Mouse (Mus musculus): ENCODE measurements around the gene Ube2d1. TPM values are rescaled to one million over a fixed set of nuclear protein-coding genes. Genes with fewer than 3 reads are reported as not detected.

Gene Ube2d1
- polyA plus RNA-seq, 1 experiment from 2014 or later: 153 TPM

DNA sequence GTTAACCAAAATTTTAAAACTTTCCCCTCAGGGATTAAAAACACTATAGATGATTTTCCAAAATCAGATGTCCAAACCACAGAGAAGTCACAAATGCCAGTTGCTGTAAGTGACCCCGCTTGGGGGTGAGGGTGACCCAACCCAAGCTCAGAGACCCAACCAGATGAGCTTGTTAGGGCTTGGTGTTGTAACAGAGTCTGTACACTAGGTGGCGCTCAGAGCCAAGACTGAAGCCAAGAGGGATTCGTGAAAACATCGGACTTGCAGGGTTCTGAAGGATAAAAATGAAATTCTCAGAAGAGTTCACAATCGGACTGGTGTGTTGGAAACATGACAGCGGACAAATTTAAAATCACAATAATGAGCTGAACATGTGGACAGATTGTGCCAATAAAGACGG is 41.7 kb upstream of the Ube2d1 start:
- no peak overlapping the region for H3K27ac ChIP-seq (ENCODE audit: low read depth, low read length)
- no peaks in the 10 kb centered on the region for H3K4me1 ChIP-seq (ENCODE audit: control insufficient read depth, insufficient read depth, low read depth, low read length)
- peak; percentile 48; the same call in 1 of the 2 replicates for ATAC-seq
- no peaks in the 10 kb centered on the region for H3K27me3 ChIP-seq (replicated peaks; ENCODE audit: control insufficient read depth, insufficient read depth, low read length)
- no peak overlapping the region for H3K4me2 ChIP-seq (ENCODE audit: low read length)
- no peak overlapping the region for H3K9ac ChIP-seq (ENCODE audit: low read depth, low read length)
- no peaks in the 10 kb centered on the region for H3K9me3 ChIP-seq (ENCODE audit: control insufficient read depth, low read length)
- WGBS: 13% methylated on average over 7 of the region's 7 CpGs
- H3K36me3 ChIP-seq (ENCODE audit: control insufficient read depth, insufficient read depth, low read length): peaks cover 5% of the 10 kb centered on the region; the same call in 1 of the 2 replicates
- H3K4me3 ChIP-seq (ENCODE audit: low read length): no peak overlapping the region

DNA sequence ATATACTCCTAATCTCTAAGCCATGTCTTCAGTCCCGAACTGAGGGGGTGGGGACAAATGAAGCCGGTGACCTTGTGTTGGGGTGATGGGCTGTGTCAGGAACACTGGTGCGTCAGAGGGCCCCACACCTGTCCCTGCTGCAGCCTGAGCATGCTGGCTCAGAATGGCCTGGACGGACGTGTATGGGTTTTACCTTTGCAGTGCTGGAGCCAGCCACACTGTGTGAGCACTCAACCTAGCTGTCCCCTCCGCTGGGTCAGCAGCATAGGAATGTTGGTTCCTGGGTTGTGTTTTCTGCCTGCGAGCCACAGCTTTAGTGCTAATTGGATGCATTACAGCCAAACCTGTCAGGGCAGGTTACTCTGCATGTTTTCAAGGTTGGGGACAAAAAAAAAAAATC is 41.1 kb upstream of the Ube2d1 start:
- Histone ChIP-seq H3K27ac (ENCODE audit: low read depth, low read length) (no peak overlapping the region), H3K36me3 (ENCODE audit: control insufficient read depth, insufficient read depth, low read length) (peaks cover 5% of the 10 kb centered on the region; the same call in 1 of the 2 replicates), H3K4me3 (ENCODE audit: low read length) (no peak overlapping the region), H3K9ac (ENCODE audit: low read depth, low read length) (no peak overlapping the region), H3K9me3 (ENCODE audit: control insufficient read depth, low read length) (no peaks in the 10 kb centered on the region), H3K4me2 (ENCODE audit: low read length) (no peak overlapping the region), H3K4me1 (ENCODE audit: control insufficient read depth, insufficient read depth, low read depth, low read length) (no peaks in the 10 kb centered on the region), H3K27me3 (replicated peaks; ENCODE audit: control insufficient read depth, insufficient read depth, low read length) (no peaks in the 10 kb centered on the region)
- no peak for ATAC-seq
- 83% methylated on average over 7 of the region's 7 CpGs for WGBS

GRCm38 (mm10) chr10:71323669-71324068 is 38.6 kb upstream of the Ube2d1 start:
- Histone ChIP-seq H3K36me3 (ENCODE audit: control insufficient read depth, insufficient read depth, low read length) (no peaks in the 10 kb centered on the region), H3K27ac (ENCODE audit: low read depth, low read length) (no peak overlapping the region), H3K9me3 (ENCODE audit: control insufficient read depth, low read length) (no peaks in the 10 kb centered on the region), H3K4me3 (ENCODE audit: low read length) (no peak overlapping the region), H3K27me3 (replicated peaks; ENCODE audit: control insufficient read depth, insufficient read depth, low read length) (no peaks in the 10 kb centered on the region), H3K4me2 (ENCODE audit: low read length) (no peak overlapping the region), H3K4me1 (ENCODE audit: control insufficient read depth, insufficient read depth, low read depth, low read length) (no peaks in the 10 kb centered on the region), H3K9ac (ENCODE audit: low read depth, low read length) (no peak overlapping the region)
- WGBS: 89% methylated on average over 8 of the region's 8 CpGs
- no peak for ATAC-seq

DNA sequence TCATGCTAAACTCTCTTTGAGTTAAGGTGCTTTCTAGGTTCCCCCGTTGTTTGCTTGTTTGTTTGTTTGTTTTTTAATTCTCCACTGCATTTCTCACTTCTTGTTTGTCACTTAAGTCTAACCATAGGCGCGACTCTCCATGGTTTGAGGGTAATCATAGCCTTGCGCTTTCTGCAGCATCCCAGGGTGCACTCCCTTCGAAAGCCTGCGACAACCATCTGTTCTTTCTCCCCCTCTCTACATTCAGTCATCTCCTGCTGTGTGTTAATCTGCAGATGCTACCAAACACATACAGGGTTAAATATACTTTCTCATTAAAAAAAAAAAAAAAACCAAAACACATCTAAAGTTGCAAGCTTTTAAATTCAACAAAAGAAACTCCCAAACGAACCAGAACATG is 31.4 kb upstream of the Ube2d1 start:
- no peaks in the 10 kb centered on the region for H3K27me3 ChIP-seq (replicated peaks; ENCODE audit: control insufficient read depth, insufficient read depth, low read length)
- no peak overlapping the region for H3K4me2 ChIP-seq (ENCODE audit: low read length)
- ATAC-seq: no peak
- no peaks in the 10 kb centered on the region for H3K9me3 ChIP-seq (ENCODE audit: control insufficient read depth, low read length)
- H3K4me1 ChIP-seq (ENCODE audit: control insufficient read depth, insufficient read depth, low read depth, low read length): no peaks in the 10 kb centered on the region
- no peak overlapping the region for H3K27ac ChIP-seq (ENCODE audit: low read depth, low read length)
- no peaks in the 10 kb centered on the region for H3K36me3 ChIP-seq (ENCODE audit: control insufficient read depth, insufficient read depth, low read length)
- no peak overlapping the region for H3K9ac ChIP-seq (ENCODE audit: low read depth, low read length)
- H3K4me3 ChIP-seq (ENCODE audit: low read length): no peak overlapping the region
- WGBS: 61% methylated on average over 7 of the region's 7 CpGs

- Histone ChIP-seq H3K4me2 (ENCODE audit: low read length) (no peak overlapping the region), H3K36me3 (ENCODE audit: control insufficient read depth, insufficient read depth, low read length) (no peaks in the 10 kb centered on the region), H3K4me3 (ENCODE audit: low read length) (no peak overlapping the region), H3K27ac (ENCODE audit: low read depth, low read length) (no peak overlapping the region), H3K9ac (ENCODE audit: low read depth, low read length) (no peak overlapping the region), H3K4me1 (ENCODE audit: control insufficient read depth, insufficient read depth, low read depth, low read length) (no peaks in the 10 kb centered on the region), H3K27me3 (replicated peaks; ENCODE audit: control insufficient read depth, insufficient read depth, low read length) (no peaks in the 10 kb centered on the region), H3K9me3 (ENCODE audit: control insufficient read depth, low read length) (no peaks in the 10 kb centered on the region)
- 71% methylated on average over 11 of the region's 11 CpGs for WGBS
- no peak; the same call in 1 of the 2 replicates for ATAC-seq
Observed at GRCm38 (mm10) chr10:71316056-71316455, 31.0 kb upstream of the Ube2d1 start.

GRCm38 (mm10) chr10:71314596-71314995 is 29.5 kb upstream of the Ube2d1 start:
- Histone ChIP-seq H3K9me3 (ENCODE audit: control insufficient read depth, low read length) (no peaks in the 10 kb centered on the region), H3K9ac (ENCODE audit: low read depth, low read length) (no peak overlapping the region), H3K4me3 (ENCODE audit: low read length) (no peak overlapping the region), H3K36me3 (ENCODE audit: control insufficient read depth, insufficient read depth, low read length) (no peaks in the 10 kb centered on the region), H3K27me3 (replicated peaks; ENCODE audit: control insufficient read depth, insufficient read depth, low read length) (no peaks in the 10 kb centered on the region), H3K4me1 (ENCODE audit: control insufficient read depth, insufficient read depth, low read depth, low read length) (no peaks in the 10 kb centered on the region), H3K27ac (ENCODE audit: low read depth, low read length) (no peak overlapping the region), H3K4me2 (ENCODE audit: low read length) (no peak overlapping the region)
- 82% methylated on average over 3 of the region's 3 CpGs for WGBS
- ATAC-seq: no peak

GRCm38 (mm10) chr10:71310288-71310687 is 25.2 kb upstream of the Ube2d1 start:
- no peak overlapping the region for H3K27ac ChIP-seq (ENCODE audit: low read depth, low read length)
- ATAC-seq: no peak
- H3K27me3 ChIP-seq (replicated peaks; ENCODE audit: control insufficient read depth, insufficient read depth, low read length): no peaks in the 10 kb centered on the region
- H3K4me1 ChIP-seq (ENCODE audit: control insufficient read depth, insufficient read depth, low read depth, low read length): no peaks in the 10 kb centered on the region
- no peak overlapping the region for H3K4me3 ChIP-seq (ENCODE audit: low read length)
- no peak overlapping the region for H3K9ac ChIP-seq (ENCODE audit: low read depth, low read length)
- H3K36me3 ChIP-seq (ENCODE audit: control insufficient read depth, insufficient read depth, low read length): no peaks in the 10 kb centered on the region
- no peaks in the 10 kb centered on the region for H3K9me3 ChIP-seq (ENCODE audit: control insufficient read depth, low read length)
- no peak overlapping the region for H3K4me2 ChIP-seq (ENCODE audit: low read length)
- 53% methylated on average over 3 of the region's 3 CpGs for WGBS

- ATAC-seq: no peak
- WGBS: 85% methylated on average over 5 of the region's 5 CpGs
- Histone ChIP-seq H3K27me3 (replicated peaks; ENCODE audit: control insufficient read depth, insufficient read depth, low read length) (no peaks in the 10 kb centered on the region), H3K27ac (ENCODE audit: low read depth, low read length) (no peak overlapping the region), H3K36me3 (ENCODE audit: control insufficient read depth, insufficient read depth, low read length) (no peaks in the 10 kb centered on the region), H3K4me1 (ENCODE audit: control insufficient read depth, insufficient read depth, low read depth, low read length) (no peaks in the 10 kb centered on the region), H3K4me2 (ENCODE audit: low read length) (no peak overlapping the region), H3K9ac (ENCODE audit: low read depth, low read length) (no peak overlapping the region), H3K9me3 (ENCODE audit: control insufficient read depth, low read length) (no peaks in the 10 kb centered on the region), H3K4me3 (ENCODE audit: low read length) (no peak overlapping the region)
Observed at GRCm38 (mm10) chr10:71308199-71308598, 23.1 kb upstream of the Ube2d1 start.

GRCm38 (mm10) chr10:71306759-71307158 is 21.7 kb upstream of the Ube2d1 start:
- Histone ChIP-seq H3K9me3 (ENCODE audit: control insufficient read depth, low read length) (no peaks in the 10 kb centered on the region), H3K4me2 (ENCODE audit: low read length) (no peak overlapping the region; the same call in 1 of the 2 replicates), H3K36me3 (ENCODE audit: control insufficient read depth, insufficient read depth, low read length) (no peaks in the 10 kb centered on the region), H3K4me3 (ENCODE audit: low read length) (no peak overlapping the region), H3K9ac (ENCODE audit: low read depth, low read length) (no peak overlapping the region), H3K27ac (ENCODE audit: low read depth, low read length) (no peak overlapping the region), H3K4me1 (ENCODE audit: control insufficient read depth, insufficient read depth, low read depth, low read length) (no peaks in the 10 kb centered on the region), H3K27me3 (replicated peaks; ENCODE audit: control insufficient read depth, insufficient read depth, low read length) (no peaks in the 10 kb centered on the region)
- ATAC-seq: no peak
- WGBS: 78% methylated on average over 6 of the region's 6 CpGs

DNA sequence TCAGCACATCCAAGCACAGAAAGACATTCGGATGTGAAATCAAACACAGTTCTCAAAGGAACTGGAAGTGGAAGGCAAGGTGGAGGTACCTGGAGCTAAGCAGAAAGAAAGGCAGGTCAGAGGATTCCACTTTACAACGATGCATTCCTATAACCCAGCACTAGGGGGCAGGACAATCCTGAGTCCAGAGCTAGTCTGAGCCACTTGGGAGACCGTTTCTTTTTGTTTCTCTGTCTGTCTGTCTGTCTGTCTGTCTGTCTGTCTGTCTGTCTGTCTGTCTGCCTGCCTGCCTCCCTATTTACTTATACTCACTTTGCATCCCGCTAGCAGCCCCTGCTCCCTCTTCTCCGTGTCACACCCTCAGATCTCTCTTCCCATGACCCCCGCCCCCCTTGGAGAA is 21.1 kb upstream of the Ube2d1 start:
- WGBS: 22% methylated on average over 6 of the region's 6 CpGs
- no peak for ATAC-seq
- no peaks in the 10 kb centered on the region for H3K4me1 ChIP-seq (ENCODE audit: control insufficient read depth, insufficient read depth, low read depth, low read length)
- no peaks in the 10 kb centered on the region for H3K36me3 ChIP-seq (ENCODE audit: control insufficient read depth, insufficient read depth, low read length)
- H3K9ac ChIP-seq (ENCODE audit: low read depth, low read length): no peak overlapping the region
- H3K4me2 ChIP-seq (ENCODE audit: low read length): peak overlapping the region; percentile 46
- no peaks in the 10 kb centered on the region for H3K27me3 ChIP-seq (replicated peaks; ENCODE audit: control insufficient read depth, insufficient read depth, low read length)
- H3K4me3 ChIP-seq (ENCODE audit: low read length): peak overlapping the region; percentile 15
- no peak overlapping the region for H3K27ac ChIP-seq (ENCODE audit: low read depth, low read length)
- no peaks in the 10 kb centered on the region for H3K9me3 ChIP-seq (ENCODE audit: control insufficient read depth, low read length)
